Mouse (Mus musculus) MEL (cell line): ENCODE measurements around the gene Zscan5b. TPM values are rescaled to one million over a fixed set of nuclear protein-coding genes. Genes with fewer than 3 reads are reported as not detected.

Experiments used
- DNase-seq: peaks from one replicate; pipeline ENCODE4 v3.0.0; 2011; ENCODE audit warnings: low read depth, low spot score
- H3K27ac ChIP-seq: 2 replicates; pipeline ENCODE4 v1.5.1; 2012; ENCODE audit warnings: low read depth, mild to moderate bottlenecking, control low read depth, low read length, moderate library complexity; ENCODE audit not compliant: control insufficient read depth
- H3K27me3 ChIP-seq, 2 experiments: fragments of 150-350 bp in 1 of 2; sonication (generic) in 1 of 2; 2 replicates each; pipeline ENCODE4 v1.6.1; 2012; ENCODE audit warnings: low read length in 2 of 2, mild to moderate bottlenecking in 2 of 2, improper control_type of control experiment in 1 of 2, moderate library complexity in 1 of 2; ENCODE audit not compliant: insufficient read depth in 2 of 2, control insufficient read depth in 1 of 2
- H3K36me3 ChIP-seq, 2 experiments: 2 replicates each; pipeline ENCODE4 v1.6.1; 2012 to 2014; ENCODE audit warnings: low read length in 2 of 2, improper control_type of control experiment in 1 of 2, inconsistent platforms in 1 of 2, mild to moderate bottlenecking in 1 of 2; ENCODE audit not compliant: insufficient read depth in 2 of 2, control insufficient read depth in 1 of 2
- H3K4me1 ChIP-seq, 2 experiments: fragments of 150-350 bp in 1 of 2; sonication (generic) in 1 of 2; 2 replicates each; pipeline ENCODE4 v1.6.1; 2012; ENCODE audit warnings: low read length in 2 of 2, improper control_type of control experiment in 1 of 2, mild to moderate bottlenecking in 1 of 2; ENCODE audit not compliant: insufficient read depth in 2 of 2, control insufficient read depth in 1 of 2
- H3K4me3 ChIP-seq, 2 experiments: fragments of 150-350 bp in 1 of 2; sonication (generic) in 1 of 2; 2 replicates each; pipeline ENCODE4 v1.5.1; 2012; ENCODE audit warnings: low read depth in 2 of 2, low read length in 2 of 2, mild to moderate bottlenecking in 2 of 2, moderate library complexity in 2 of 2, control low read depth in 1 of 2, improper control_type of control experiment in 1 of 2; ENCODE audit not compliant: control insufficient read depth in 1 of 2, insufficient read depth in 1 of 2
- H3K79me2 ChIP-seq: 2 replicates; pipeline ENCODE4 v1.6.1; 2012; ENCODE audit warnings: mild to moderate bottlenecking, low read length, moderate library complexity; ENCODE audit not compliant: control insufficient read depth, poor library complexity, insufficient read depth
- H3K9ac ChIP-seq: 2 replicates; pipeline ENCODE4 v1.6.1; 2012; ENCODE audit warnings: low read depth, mild to moderate bottlenecking, control low read depth, low read length, moderate library complexity; ENCODE audit not compliant: control insufficient read depth, poor library complexity, severe bottlenecking
- H3K9me3 ChIP-seq: fragments of 150-350 bp; sonication (generic); replicated peaks from 2 replicates; pipeline ENCODE4 v1.6.1; 2012; ENCODE audit warnings: mild to moderate bottlenecking, low read length, improper control_type of control experiment, moderate library complexity; ENCODE audit not compliant: insufficient read depth
- BHLHE40 ChIP-seq: IDR thresholded peaks from 2 replicates; pipeline ENCODE4 v1.6.1; 2012; ENCODE audit warnings: low read depth, mild to moderate bottlenecking, inconsistent platforms, low read length, improper control_type of control experiment, borderline replicate concordance
- CHD2 ChIP-seq: IDR thresholded peaks from 2 replicates; pipeline ENCODE4 v1.6.1; 2011; ENCODE audit warnings: low read length, improper control_type of control experiment
- E2F4 ChIP-seq: IDR thresholded peaks from 2 replicates; pipeline ENCODE4 v1.6.1; 2011; ENCODE audit warnings: low read depth, low read length, improper control_type of control experiment, borderline replicate concordance
- ELF1 ChIP-seq: IDR thresholded peaks from 2 replicates; pipeline ENCODE4 v1.6.1; 2014; ENCODE audit warnings: low read depth, mild to moderate bottlenecking, inconsistent platforms, low read length, improper control_type of control experiment, moderate library complexity
- ETS1 ChIP-seq: IDR thresholded peaks from 2 replicates; pipeline ENCODE4 v1.6.1; 2012; ENCODE audit warnings: low read depth, mild to moderate bottlenecking, inconsistent platforms, low read length, improper control_type of control experiment, moderate library complexity
- GABPA ChIP-seq: IDR thresholded peaks from 2 replicates; pipeline ENCODE4 v1.6.1; 2012; ENCODE audit warnings: low read depth, mild to moderate bottlenecking, inconsistent platforms, low read length, improper control_type of control experiment, moderate library complexity
- GATA1 ChIP-seq: IDR thresholded peaks from 2 replicates; pipeline ENCODE4 v1.6.1; 2011; ENCODE audit warnings: low read depth, low read length, improper control_type of control experiment
- HCFC1 ChIP-seq: IDR thresholded peaks from 2 replicates; pipeline ENCODE4 v1.6.1; 2012; ENCODE audit warnings: low read depth, mild to moderate bottlenecking, inconsistent platforms, low read length, improper control_type of control experiment, moderate library complexity
- MAX ChIP-seq: IDR thresholded peaks from 2 replicates; pipeline ENCODE4 v1.6.1; 2011; ENCODE audit warnings: low read length, improper control_type of control experiment
- MAZ ChIP-seq: IDR thresholded peaks from 2 replicates; pipeline ENCODE4 v1.6.1; 2012; ENCODE audit warnings: low read depth, mild to moderate bottlenecking, inconsistent platforms, low read length, improper control_type of control experiment
- MXI1 ChIP-seq: IDR thresholded peaks from 2 replicates; pipeline ENCODE4 v1.6.1; 2011; ENCODE audit warnings: mild to moderate bottlenecking, low read depth, low read length, improper control_type of control experiment
- MYC ChIP-seq: IDR thresholded peaks from 2 replicates; pipeline ENCODE4 v1.6.1; 2011; ENCODE audit warnings: low read depth, mild to moderate bottlenecking, low read length, improper control_type of control experiment, moderate library complexity
- NELFE ChIP-seq: IDR thresholded peaks from 2 replicates; pipeline ENCODE4 v1.6.1; 2011; ENCODE audit warnings: low read depth, low read length, improper control_type of control experiment
- NRF1 ChIP-seq: IDR thresholded peaks from 2 replicates; pipeline ENCODE4 v1.6.1; 2014; ENCODE audit warnings: low read depth, mild to moderate bottlenecking, inconsistent platforms, low read length, improper control_type of control experiment, moderate library complexity; ENCODE audit not compliant: poor library complexity, insufficient read depth, severe bottlenecking
- POLR2A ChIP-seq, 2 experiments: IDR thresholded peaks; 2 replicates each; pipeline ENCODE4 v1.6.1; 2011 to 2012; ENCODE audit warnings: low read length in 2 of 2, mild to moderate bottlenecking in 2 of 2, control low read depth in 1 of 2, improper control_type of control experiment in 1 of 2, low read depth in 1 of 2, moderate library complexity in 1 of 2; ENCODE audit not compliant: control insufficient read depth in 1 of 2, insufficient read depth in 1 of 2, poor library complexity in 1 of 2
- POLR2AphosphoS2 ChIP-seq: IDR thresholded peaks from 2 replicates; pipeline ENCODE4 v1.6.1; 2011; ENCODE audit warnings: low read length, improper control_type of control experiment
- SIN3A ChIP-seq: IDR thresholded peaks from 2 replicates; pipeline ENCODE4 v1.6.1; 2012; ENCODE audit warnings: low read length, improper control_type of control experiment, inconsistent platforms
- SMC3 ChIP-seq: IDR thresholded peaks from 2 replicates; pipeline ENCODE4 v1.6.1; 2011; ENCODE audit warnings: low read depth, low read length, improper control_type of control experiment
- TBP ChIP-seq: IDR thresholded peaks from 2 replicates; pipeline ENCODE4 v1.8.0; 2011; ENCODE audit warnings: low read depth, low read length, improper control_type of control experiment
- TCF12 ChIP-seq: IDR thresholded peaks from 2 replicates; pipeline ENCODE4 v1.6.1; 2014; ENCODE audit warnings: low read depth, mild to moderate bottlenecking, inconsistent platforms, low read length, improper control_type of control experiment, moderate library complexity
- UBTF ChIP-seq: IDR thresholded peaks from 2 replicates; pipeline ENCODE4 v1.6.1; 2012; ENCODE audit warnings: low read depth, mild to moderate bottlenecking, inconsistent platforms, low read length, improper control_type of control experiment, moderate library complexity, borderline replicate concordance; ENCODE audit not compliant: insufficient read depth
- USF1 ChIP-seq: IDR thresholded peaks from 2 replicates; pipeline ENCODE4 v1.6.1; 2014; ENCODE audit warnings: low read depth, mild to moderate bottlenecking, inconsistent platforms, low read length, improper control_type of control experiment, moderate library complexity
- ZMIZ1 ChIP-seq: IDR thresholded peaks from 2 replicates; pipeline ENCODE4 v1.6.1; 2012; ENCODE audit warnings: low read depth, mild to moderate bottlenecking, inconsistent platforms, low read length, improper control_type of control experiment, moderate library complexity
- polyA plus RNA-seq, 2 experiments: library from polyadenylated mRNA; stranded (reverse) in 1 of 2; unstranded in 1 of 2; fragments of >175 nt in 1 of 2; fragments of >200 nt in 1 of 2; gene quantifications; 2 replicates each; pipeline versions ENCODE4 v1.2.1 to v1.2.4; 2012; ENCODE audit warnings: low replicate concordance in 2 of 2, low read depth in 1 of 2; ENCODE audit not compliant: insufficient read length in 2 of 2, insufficient read depth in 1 of 2, missing spikeins in 1 of 2
- total RNA-seq: library from RNA; depleted of rRNA; stranded (reverse); fragments of 300-350 nt; gene quantifications from 2 replicates; pipeline ENCODE4 v1.2.3, GENCODE M21; 2012

Gene Zscan5b
- total and polyA plus RNA-seq, 3 experiments = not detected

- peak; percentile 65 for TF ChIP-seq USF1
- TF ChIP-seq GABPA = no peak
Observed at GRCm38 (mm10) chr7:6285366-6285765, 63.3 kb downstream of the Zscan5b start (continued).

GRCm38 (mm10) chr7:6285842-6286705, 64.0 kb downstream of the Zscan5b start, which contains the start of gene Zfp667:
Gene Zfp667, plus strand, starts transcription at chr7:6286579.
- H3K9ac ChIP-seq = peak within 1 kb of the TSS; percentile 86
- peaks cover 6% of the 10 kb centered on the region for H3K79me2 ChIP-seq
- H3K27ac ChIP-seq = peak within 1 kb of the TSS; percentile 93
- peak within 1 kb of the TSS; percentile 88 to 93 for H3K4me3 ChIP-seq
- no peaks in the 10 kb centered on the region for H3K9me3 ChIP-seq
- DNase-seq = peak; percentile 98
- H3K27me3 ChIP-seq = no peaks in the 10 kb centered on the region
- TF ChIP-seq BHLHE40 (peak; percentile 52; the same call in 1 of the 2 replicates), ELF1 (peak; percentile 27; the same call in 1 of the 2 replicates), TBP (peak; percentile 61; the same call in 1 of the 2 replicates), UBTF (no peak), NELFE (peak; percentile 82), USF1 (0 out of 2 replicates have a peak, but pooled peaks have one; percentile 5), SMC3 (no peak), CHD2 (no peak), POLR2A (IDR thresholded peaks at IDR 0.05; ENCODE audit: control insufficient read depth in 1 of 2, insufficient read depth in 1 of 2, low read depth in 1 of 2, low read length in 2 of 2, poor library complexity in 1 of 2) (peak in 1 of 2 experiments; percentile 83; a peak in 2 of 4 replicates), TCF12 (peak; percentile 25), MYC (no peak), MAX (peak; percentile 50; the same call in 1 of the 2 replicates), HCFC1 (peak; percentile 67), GATA1 (no peak), ZMIZ1 (peak; percentile 51; the same call in 1 of the 2 replicates), NRF1 (peak; percentile 80), E2F4 (no peak), ETS1 (peak; percentile 49), MXI1 (peak; percentile 66), SIN3A (peak; percentile 58; the same call in 1 of the 2 replicates), MAZ (peak; percentile 88; the same call in 1 of the 2 replicates), POLR2AphosphoS2 (peak; percentile 81)
- TF ChIP-seq, all 39 proteins: peak for 16
- Histone ChIP-seq H3K36me3 (peaks cover 0 to 7% of the 10 kb centered on the region in 2 experiments; a peak in 2 of 4 replicates), H3K4me1 (peaks cover 8 to 22% of the 10 kb centered on the region in 2 experiments)
